Mouse (Mus musculus) lung, postnatal 36 days (tissue): ENCODE results near the gene Vma21.

Experiments
- DNase-seq: peaks from one replicate; pipeline ENCODE4 v3.0.0; 2022; ENCODE audit warnings: mixed read lengths

Vma21 gene

GRCm38 (mm10) chrX:71815631-71816345 is at the start of gene Vma21:
Gene Vma21 (plus strand): TSS chrX:71815924.
- DNase-seq: peak; percentile 0

GRCm38 (mm10) chrX:71767909-71768308 is 47.8 kb upstream of the Vma21 start:
- DNase-seq: no peak

GRCm38 (mm10) chrX:71791106-71791505 is 24.6 kb upstream of the Vma21 start:
- DNase-seq: no peak

- DNase-seq: no peak
Observed at GRCm38 (mm10) chrX:71797766-71798165, 18.0 kb upstream of the Vma21 start.

- DNase-seq: peak; percentile 15
Observed at GRCm38 (mm10) chrX:71798883-71799282, 16.8 kb upstream of the Vma21 start.

- peak; percentile 6 for DNase-seq
Observed at GRCm38 (mm10) chrX:71811966-71812835, 3.5 kb upstream of the Vma21 start.

- DNase-seq: peak; percentile 88
Observed at GRCm38 (mm10) chrX:71816401-71816857, 705 bp downstream of the Vma21 start.

- peak; percentile 0 for DNase-seq
Observed at GRCm38 (mm10) chrX:71816931-71817361, 1.2 kb downstream of the Vma21 start.

GRCm38 (mm10) chrX:71838911-71839310 is 23.2 kb downstream of the Vma21 start:
- no peak for DNase-seq

GRCm38 (mm10) chrX:71846696-71847095 is 31.0 kb downstream of the Vma21 start:
- peak; percentile 11 for DNase-seq

- no peak for DNase-seq
Observed at GRCm38 (mm10) chrX:71853798-71854197, 38.1 kb downstream of the Vma21 start.
